Mouse (Mus musculus): Measurements from ENCODE around the gene Nipal3. TPM values are rescaled to one million over a fixed set of nuclear protein-coding genes. Genes with fewer than 3 reads are reported as not detected.

Nipal3 gene
- polyA plus RNA-seq, 1 experiment from 2014 or later, result 2.4 TPM

GRCm38 (mm10) chr4:135429383-135429782 lies 65.5 kb downstream of the Nipal3 start:
- peaks cover 9% of the 10 kb centered on the region for H3K4me1 ChIP-seq
- H3K4me3 ChIP-seq, result no peak overlapping the region
- H3K27me3 ChIP-seq, result no peaks in the 10 kb centered on the region
- H3K9me3 ChIP-seq, result no peaks in the 10 kb centered on the region
- no peak overlapping the region for H3K4me2 ChIP-seq
- H3K9ac ChIP-seq, result no peak overlapping the region
- H3K36me3 ChIP-seq, result peaks cover 4% of the 10 kb centered on the region
- H3K27ac ChIP-seq, result no peak overlapping the region
- WGBS, result 84% methylated on average over 4 of the region's 4 CpGs
- no peak for ATAC-seq (ENCODE audit: insufficient number of reproducible peaks, low FRiP score, low TSS enrichment, low read depth)

- ATAC-seq (ENCODE audit: insufficient number of reproducible peaks, low FRiP score, low TSS enrichment, low read depth), result no peak
- 87% methylated on average over 7 of the region's 7 CpGs for WGBS
These were observed 68.3 kb downstream of the Nipal3 start for GRCm38 (mm10) chr4:135426587-135426986.

GRCm38 (mm10) chr4:135425625-135426024 lies 69.2 kb downstream of the Nipal3 start:
- no peaks in the 10 kb centered on the region for H3K27me3 ChIP-seq
- no peaks in the 10 kb centered on the region for H3K9me3 ChIP-seq
- 74% methylated on average over 9 of the region's 9 CpGs for WGBS
- H3K27ac ChIP-seq, result no peak overlapping the region
- no peak overlapping the region for H3K4me3 ChIP-seq
- H3K36me3 ChIP-seq, result peaks cover 18% of the 10 kb centered on the region
- no peak for ATAC-seq (ENCODE audit: insufficient number of reproducible peaks, low FRiP score, low TSS enrichment, low read depth)
- no peak overlapping the region for H3K4me2 ChIP-seq
- no peaks in the 10 kb centered on the region for H3K4me1 ChIP-seq
- H3K9ac ChIP-seq, result no peak overlapping the region

More at GRCm38 (mm10) chr4:135426587-135426986, 68.3 kb downstream of the Nipal3 start:
- Histone ChIP-seq H3K27me3 (no peaks in the 10 kb centered on the region), H3K36me3 (peaks cover 17% of the 10 kb centered on the region), H3K4me3 (no peak overlapping the region), H3K4me1 (no peaks in the 10 kb centered on the region), H3K9me3 (no peaks in the 10 kb centered on the region), H3K4me2 (no peak overlapping the region), H3K27ac (no peak overlapping the region), H3K9ac (no peak overlapping the region)

- no peak overlapping the region for H3K9ac ChIP-seq
- no peak overlapping the region for H3K4me3 ChIP-seq
- H3K4me1 ChIP-seq, result no peaks in the 10 kb centered on the region
- no peak for ATAC-seq (ENCODE audit: insufficient number of reproducible peaks, low FRiP score, low TSS enrichment, low read depth)
- no peaks in the 10 kb centered on the region for H3K27me3 ChIP-seq
- no peak overlapping the region for H3K27ac ChIP-seq
- H3K9me3 ChIP-seq, result no peaks in the 10 kb centered on the region
- 89% methylated on average over 13 of the region's 13 CpGs for WGBS
- H3K36me3 ChIP-seq, result peaks cover 53% of the 10 kb centered on the region
- no peak overlapping the region for H3K4me2 ChIP-seq
These were observed 73.9 kb downstream of the Nipal3 start for GRCm38 (mm10) chr4:135420961-135421360.

- Histone ChIP-seq H3K4me3 (no peak overlapping the region), H3K4me1 (no peaks in the 10 kb centered on the region), H3K36me3 (peaks cover 57% of the 10 kb centered on the region), H3K4me2 (no peak overlapping the region), H3K27me3 (no peaks in the 10 kb centered on the region), H3K9me3 (no peaks in the 10 kb centered on the region), H3K9ac (no peak overlapping the region), H3K27ac (no peak overlapping the region)
- ATAC-seq (ENCODE audit: insufficient number of reproducible peaks, low FRiP score, low TSS enrichment, low read depth), result no peak
- WGBS, result 84% methylated on average over 11 of the region's 11 CpGs
These were observed 74.4 kb downstream of the Nipal3 start for GRCm38 (mm10) chr4:135420416-135420815.

- Histone ChIP-seq H3K36me3 (peaks cover 60% of the 10 kb centered on the region), H3K4me3 (no peak overlapping the region), H3K27me3 (no peaks in the 10 kb centered on the region), H3K27ac (no peak overlapping the region), H3K9me3 (no peaks in the 10 kb centered on the region), H3K9ac (no peak overlapping the region), H3K4me1 (no peaks in the 10 kb centered on the region), H3K4me2 (no peak overlapping the region)
- 85% methylated on average over 21 of the region's 21 CpGs for WGBS
- ATAC-seq (ENCODE audit: insufficient number of reproducible peaks, low FRiP score, low TSS enrichment, low read depth), result no peak
These were observed 74.8 kb downstream of the Nipal3 start for GRCm38 (mm10) chr4:135419996-135420395.

- Histone ChIP-seq H3K36me3 (peaks cover 59% of the 10 kb centered on the region), H3K27ac (no peak overlapping the region), H3K9ac (no peak overlapping the region), H3K4me2 (no peak overlapping the region), H3K27me3 (no peaks in the 10 kb centered on the region), H3K4me3 (no peak overlapping the region), H3K9me3 (no peaks in the 10 kb centered on the region), H3K4me1 (no peaks in the 10 kb centered on the region)
- 93% methylated on average over 21 of the region's 21 CpGs for WGBS
- ATAC-seq (ENCODE audit: insufficient number of reproducible peaks, low FRiP score, low TSS enrichment, low read depth), result no peak
These were observed 78.5 kb downstream of the Nipal3 start for GRCm38 (mm10) chr4:135416367-135416766.

GRCm38 (mm10) chr4:135413491-135413890 lies 81.3 kb downstream of the Nipal3 start:
- peaks cover 47% of the 10 kb centered on the region for H3K36me3 ChIP-seq
- ATAC-seq (ENCODE audit: insufficient number of reproducible peaks, low FRiP score, low TSS enrichment, low read depth), result no peak
- WGBS, result 80% methylated on average over 8 of the region's 8 CpGs
- H3K27me3 ChIP-seq, result no peaks in the 10 kb centered on the region
- no peak overlapping the region for H3K27ac ChIP-seq
- no peaks in the 10 kb centered on the region for H3K9me3 ChIP-seq
- no peaks in the 10 kb centered on the region for H3K4me1 ChIP-seq
- no peak overlapping the region for H3K9ac ChIP-seq
- H3K4me2 ChIP-seq, result no peak overlapping the region
- no peak overlapping the region for H3K4me3 ChIP-seq

- Histone ChIP-seq H3K27me3 (no peaks in the 10 kb centered on the region), H3K27ac (no peak overlapping the region), H3K9me3 (no peaks in the 10 kb centered on the region), H3K36me3 (peaks cover 33% of the 10 kb centered on the region), H3K9ac (no peak overlapping the region), H3K4me2 (no peak overlapping the region), H3K4me3 (no peak overlapping the region), H3K4me1 (no peaks in the 10 kb centered on the region)
- ATAC-seq (ENCODE audit: insufficient number of reproducible peaks, low FRiP score, low TSS enrichment, low read depth), result no peak
- WGBS, result 28% methylated on average over 4 of the region's 4 CpGs
These were observed 83.2 kb downstream of the Nipal3 start for GRCm38 (mm10) chr4:135411633-135412032.

GRCm38 (mm10) chr4:135406180-135406579 lies 88.7 kb downstream of the Nipal3 start:
- WGBS, result 39% methylated on average over 5 of the region's 5 CpGs
- Histone ChIP-seq H3K27me3 (no peaks in the 10 kb centered on the region), H3K4me1 (no peaks in the 10 kb centered on the region), H3K4me2 (no peak overlapping the region), H3K9ac (no peak overlapping the region), H3K9me3 (no peaks in the 10 kb centered on the region), H3K36me3 (0 out of 2 replicates have a peak, but pooled peaks cover 4% of the 10 kb centered on the region), H3K4me3 (no peak overlapping the region), H3K27ac (no peak overlapping the region)
- no peak for ATAC-seq (ENCODE audit: insufficient number of reproducible peaks, low FRiP score, low TSS enrichment, low read depth)

GRCm38 (mm10) chr4:135404916-135405315 lies 89.9 kb downstream of the Nipal3 start:
- H3K9me3 ChIP-seq, result no peaks in the 10 kb centered on the region
- WGBS, result 85% methylated on average over 2 of the region's 2 CpGs
- H3K9ac ChIP-seq, result no peak overlapping the region

GRCm38 (mm10) chr4:135404048-135404447 lies 90.8 kb downstream of the Nipal3 start:
- Histone ChIP-seq H3K36me3 (no peaks in the 10 kb centered on the region), H3K27ac (no peak overlapping the region), H3K9ac (no peak overlapping the region), H3K4me1 (no peaks in the 10 kb centered on the region), H3K4me2 (no peak overlapping the region), H3K4me3 (no peak overlapping the region), H3K27me3 (peaks cover 1% of the 10 kb centered on the region; the same call in 1 of the 2 replicates), H3K9me3 (no peaks in the 10 kb centered on the region)
- ATAC-seq (ENCODE audit: insufficient number of reproducible peaks, low FRiP score, low TSS enrichment, low read depth), result no peak
- 72% methylated on average over 10 of the region's 10 CpGs for WGBS

More at GRCm38 (mm10) chr4:135404916-135405315, 89.9 kb downstream of the Nipal3 start:
- no peak for ATAC-seq (ENCODE audit: insufficient number of reproducible peaks, low FRiP score, low TSS enrichment, low read depth)
- Histone ChIP-seq H3K27me3 (no peaks in the 10 kb centered on the region), H3K27ac (no peak overlapping the region), H3K4me1 (no peaks in the 10 kb centered on the region), H3K4me2 (no peak overlapping the region), H3K36me3 (0 out of 2 replicates have a peak, but pooled peaks cover 4% of the 10 kb centered on the region), H3K4me3 (no peak overlapping the region)

- H3K4me3 ChIP-seq, result no peak overlapping the region
- 26% methylated on average over 7 of the region's 7 CpGs for WGBS
- peaks cover 14% of the 10 kb centered on the region for H3K4me1 ChIP-seq
- no peak overlapping the region for H3K27ac ChIP-seq
- no peaks in the 10 kb centered on the region for H3K9me3 ChIP-seq
- H3K27me3 ChIP-seq, result peaks cover 23% of the 10 kb centered on the region
- H3K4me2 ChIP-seq, result no peak overlapping the region
- no peaks in the 10 kb centered on the region for H3K36me3 ChIP-seq
- no peak for ATAC-seq (ENCODE audit: insufficient number of reproducible peaks, low FRiP score, low TSS enrichment, low read depth)
- H3K9ac ChIP-seq, result no peak overlapping the region
These were observed 93.0 kb downstream of the Nipal3 start for GRCm38 (mm10) chr4:135401881-135402280.
